Mouse (Mus musculus): ENCODE results near the gene Rxra. TPM values are rescaled to one million over a fixed set of nuclear protein-coding genes. Genes with fewer than 3 reads are reported as not detected.

Rxra gene
- total RNA-seq, 1 experiment from 2014 or later: 7.6 TPM

DNA sequence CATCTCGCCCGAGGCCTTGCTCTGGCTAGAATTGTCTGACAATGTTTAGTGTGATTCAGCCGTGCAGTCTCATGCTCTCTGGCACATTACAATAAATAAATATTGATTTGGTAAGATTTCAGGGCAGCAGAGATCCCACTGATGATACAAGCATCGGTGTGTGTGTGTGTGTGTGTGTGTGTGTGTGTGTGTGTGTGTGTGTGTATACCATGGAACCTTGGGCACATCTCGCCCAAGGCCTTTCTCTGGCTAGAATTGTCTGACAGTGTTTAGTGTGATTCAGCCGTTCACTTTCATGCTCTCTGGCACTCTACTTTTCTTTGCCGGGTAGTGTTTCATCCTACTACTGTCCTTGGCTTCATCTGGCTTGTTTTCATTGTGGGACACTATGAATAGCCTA, 130.5 kb downstream of the Rxra start:
- no peak for ATAC-seq (replicated peaks in 1 of 2; ENCODE audit: insufficient read depth in 1 of 2, low FRiP score in 2 of 2, low TSS enrichment in 1 of 2, low read depth in 1 of 2, poor library complexity in 2 of 2, severe bottlenecking in 2 of 2)

DNA sequence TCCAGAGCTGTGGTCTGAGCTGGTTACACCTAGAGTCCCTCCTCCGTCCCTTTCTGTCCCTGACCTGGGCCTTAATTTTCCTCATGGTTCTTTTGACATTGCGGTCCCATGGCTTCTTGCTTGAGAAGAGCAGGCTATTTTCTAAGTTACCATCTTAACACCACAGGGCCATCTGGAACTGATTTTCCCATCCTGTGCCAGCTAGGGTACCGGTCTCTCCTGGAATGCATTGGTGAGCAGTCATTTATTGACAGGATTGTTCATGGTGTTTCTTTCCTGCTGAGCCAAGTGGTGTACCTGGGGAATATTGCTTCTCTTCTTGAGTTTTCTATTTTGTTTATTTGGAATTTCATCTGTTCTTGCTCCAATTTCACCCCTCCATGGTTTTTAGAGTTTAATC, 131.4 kb downstream of the Rxra start:
- no peak for ATAC-seq (replicated peaks in 1 of 2; ENCODE audit: insufficient read depth in 1 of 2, low FRiP score in 2 of 2, low TSS enrichment in 1 of 2, low read depth in 1 of 2, poor library complexity in 2 of 2, severe bottlenecking in 2 of 2)

DNA sequence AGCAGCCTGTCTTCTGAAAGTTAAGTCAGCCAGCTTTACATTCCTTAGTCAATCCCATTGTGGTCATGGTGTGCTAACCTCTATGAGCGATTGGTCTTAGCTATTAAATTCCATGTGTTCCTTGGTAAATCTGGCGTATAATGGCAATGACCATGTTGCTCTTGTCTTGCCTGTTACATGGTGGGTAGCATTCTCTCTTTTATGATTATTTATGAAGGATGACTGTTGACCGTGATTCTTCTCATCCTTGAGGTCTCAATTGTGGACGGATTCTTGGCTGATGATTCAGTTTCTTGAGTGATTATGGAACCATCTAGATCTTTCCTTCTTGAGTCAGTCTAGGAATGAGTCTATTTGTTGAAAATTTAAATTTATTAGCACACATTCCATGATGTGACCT, 133.7 kb downstream of the Rxra start:
- ATAC-seq (replicated peaks in 1 of 2; ENCODE audit: insufficient read depth in 1 of 2, low FRiP score in 2 of 2, low TSS enrichment in 1 of 2, low read depth in 1 of 2, poor library complexity in 2 of 2, severe bottlenecking in 2 of 2): no peak

Other genes with a start within 250 kb of the Rxra start
- gene Vav2, start 249.4 kb upstream of the Rxra start, total RNA-seq (2017): 11.5 and 11.6 TPM in 2 replicates
- 0.31 and 2.9 TPM in 2 replicates for gene Brd3os, start 234.1 kb upstream of the Rxra start, total RNA-seq (2017)
- 27.6 and 37.7 TPM in 2 replicates for gene Brd3, start 168.8 kb upstream of the Rxra start, total RNA-seq (2017)
- gene Wdr5, start 161.3 kb upstream of the Rxra start, total RNA-seq (2017): 75.7 and 78.0 TPM in 2 replicates
- gene Col5a1, start 210.0 kb downstream of the Rxra start, total RNA-seq (2017): 0.31 and 1.1 TPM in 2 replicates

Data from hematopoietic stem cell, adult 5-6 weeks (primary cell).